Mouse (Mus musculus): ENCODE measurements around the gene Celf3.

Gene Celf3

DNA sequence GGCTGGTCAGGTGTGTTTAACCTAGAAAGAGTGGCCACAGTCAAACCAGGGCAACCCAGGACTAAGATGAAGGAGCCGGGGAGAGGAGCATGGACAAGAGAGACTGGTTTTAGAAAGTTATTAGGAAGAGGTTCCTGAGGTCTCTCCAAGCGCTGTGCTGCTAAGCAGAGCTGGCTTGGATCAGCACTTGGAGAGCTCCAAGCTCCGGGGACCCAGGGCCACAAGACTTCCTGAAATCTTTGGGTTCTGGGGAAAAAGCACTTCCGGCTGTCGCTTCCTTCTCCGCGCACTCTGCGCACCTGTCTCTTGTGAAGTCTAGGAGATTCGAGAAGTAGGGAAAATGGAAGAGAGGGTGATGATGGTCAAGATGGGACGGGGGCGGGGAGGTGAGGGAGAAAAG is 1.5 kb downstream of the Celf3 start:
- DNase-seq (ENCODE audit: low spot score in 2 of 2) = no peak

GRCm38 (mm10) chr3:94480291-94480884 is 2.3 kb downstream of the Celf3 start, which contains the start of gene Riiad1:
Gene Riiad1 (minus strand): TSS chr3:94480341.
- no peak for DNase-seq (ENCODE audit: low spot score in 2 of 2)

- DNase-seq (ENCODE audit: low spot score in 2 of 2) = no peak
Observed at GRCm38 (mm10) chr3:94481429-94481828, 3.3 kb downstream of the Celf3 start.

DNA sequence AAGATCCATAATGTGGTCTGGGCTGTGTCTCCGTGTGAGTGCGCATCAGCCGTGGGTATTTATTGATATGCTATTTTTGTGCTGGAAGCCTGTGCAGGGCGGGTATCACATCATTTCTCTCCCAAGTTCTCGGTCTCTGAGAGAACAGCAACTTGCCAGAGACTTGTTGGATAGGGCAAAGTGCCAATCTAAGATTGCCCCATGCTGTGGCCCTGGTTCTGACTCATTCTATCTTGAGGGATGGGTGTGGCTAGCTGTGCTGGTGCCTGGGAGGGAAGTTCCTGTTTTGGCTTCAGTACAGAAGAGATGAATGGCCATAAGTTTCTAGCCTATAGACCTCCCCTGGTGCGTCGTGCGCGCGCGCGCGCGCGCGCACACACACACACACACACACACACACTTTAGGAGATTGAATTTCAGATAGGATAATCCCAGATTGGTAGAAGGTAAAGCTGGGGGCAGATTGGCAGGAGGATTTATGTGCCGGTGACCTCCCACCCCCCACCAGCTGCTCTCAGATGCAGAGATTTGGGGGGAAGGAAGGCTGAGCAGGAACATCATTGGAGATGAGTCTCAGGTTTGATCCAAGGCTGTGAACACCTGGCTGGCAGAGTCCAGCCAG is 4.8 kb downstream of the Celf3 start:
- no peak for DNase-seq (ENCODE audit: low spot score in 2 of 2)

- peak; percentile 95 for DNase-seq (ENCODE audit: low spot score in 2 of 2)
Observed at GRCm38 (mm10) chr3:94483790-94484439, 5.8 kb downstream of the Celf3 start.

DNA sequence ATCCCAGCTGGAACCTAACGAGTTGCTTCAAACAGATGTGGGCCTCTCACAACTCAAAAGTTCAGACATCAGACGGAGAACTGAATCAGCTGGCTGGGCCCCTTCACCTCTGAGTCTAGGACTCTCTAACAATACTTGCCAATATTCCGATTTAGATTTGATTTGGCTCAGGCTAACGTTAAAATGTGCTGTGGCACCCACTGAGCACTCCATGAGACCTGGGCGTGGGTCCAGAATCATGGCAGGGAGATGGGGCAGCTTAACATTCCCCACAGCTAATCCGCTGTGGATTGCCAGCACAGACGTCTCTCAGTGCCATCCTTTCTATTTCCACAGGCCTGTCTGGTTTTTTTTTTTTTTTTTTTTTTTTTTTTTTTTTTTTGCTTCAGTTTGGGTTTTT is 7.8 kb downstream of the Celf3 start:
- no peak for DNase-seq (ENCODE audit: low spot score in 2 of 2)

GRCm38 (mm10) chr3:94487581-94487980 is 9.5 kb downstream of the Celf3 start:
- DNase-seq (ENCODE audit: low spot score in 2 of 2) = no peak

- DNase-seq (ENCODE audit: low spot score in 2 of 2) = no peak
Observed at GRCm38 (mm10) chr3:94497162-94497561, 19.1 kb downstream of the Celf3 start.

GRCm38 (mm10) chr3:94502243-94502642 is 24.1 kb downstream of the Celf3 start:
- DNase-seq (ENCODE audit: low spot score in 2 of 2) = no peak

DNA sequence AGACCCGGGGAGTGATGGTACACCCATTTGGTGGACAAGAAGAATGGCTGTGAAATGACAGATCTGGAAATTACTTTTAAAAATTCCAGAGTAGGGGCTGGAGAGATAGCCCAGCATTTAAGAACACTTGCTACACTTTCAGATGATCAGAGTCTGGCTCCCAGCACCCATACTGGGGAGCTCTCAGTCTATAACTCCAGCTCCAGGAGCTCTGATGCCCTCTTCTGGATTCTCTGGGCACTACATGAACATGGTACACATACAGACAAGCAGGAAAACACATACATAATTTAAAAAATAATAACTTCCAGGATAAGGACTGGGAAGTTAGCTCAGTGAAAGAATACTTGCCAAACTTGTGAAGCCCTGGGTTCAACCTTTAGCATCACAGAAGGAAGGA is 28.6 kb downstream of the Celf3 start:
- no peak for DNase-seq (ENCODE audit: low spot score in 2 of 2)

- no peak for DNase-seq (ENCODE audit: low spot score in 2 of 2)
Observed at GRCm38 (mm10) chr3:94526731-94527130, 48.6 kb downstream of the Celf3 start.

- peak in 1 of 2 experiments; percentile 21 for DNase-seq (ENCODE audit: low spot score in 2 of 2)
Observed at GRCm38 (mm10) chr3:94533968-94534367, 55.9 kb downstream of the Celf3 start.

DNA sequence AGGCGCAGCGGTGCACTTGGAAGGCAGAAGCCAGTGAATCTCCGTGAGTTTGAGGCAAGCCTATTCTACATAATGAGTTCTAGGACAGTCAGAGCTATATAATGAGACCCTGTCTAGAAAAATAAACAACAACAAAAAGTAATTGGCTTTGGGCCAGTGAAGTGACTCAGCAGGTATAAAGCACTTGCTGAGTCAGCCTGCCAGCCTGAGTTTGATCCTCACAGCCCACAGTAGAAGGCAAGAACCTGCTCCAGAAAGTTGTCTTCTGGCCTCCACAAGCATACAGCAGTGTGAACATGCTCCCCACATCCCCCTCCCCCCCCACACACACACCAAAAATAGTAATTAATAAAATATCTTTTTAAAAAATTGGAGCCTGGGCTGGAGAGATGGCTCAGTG is 59.1 kb downstream of the Celf3 start:
- no peak for DNase-seq (ENCODE audit: low spot score in 2 of 2)
